Mouse (Mus musculus) thymus, postnatal 14 days (tissue): ENCODE data around the gene Psors1c2.
A peak's percentile ranks its signal among the peaks of the same experiment; 100 is the strongest.

Experiments
- DNase-seq: peaks from one replicate; pipeline ENCODE4 v3.0.0; 2021

Gene Psors1c2

DNA sequence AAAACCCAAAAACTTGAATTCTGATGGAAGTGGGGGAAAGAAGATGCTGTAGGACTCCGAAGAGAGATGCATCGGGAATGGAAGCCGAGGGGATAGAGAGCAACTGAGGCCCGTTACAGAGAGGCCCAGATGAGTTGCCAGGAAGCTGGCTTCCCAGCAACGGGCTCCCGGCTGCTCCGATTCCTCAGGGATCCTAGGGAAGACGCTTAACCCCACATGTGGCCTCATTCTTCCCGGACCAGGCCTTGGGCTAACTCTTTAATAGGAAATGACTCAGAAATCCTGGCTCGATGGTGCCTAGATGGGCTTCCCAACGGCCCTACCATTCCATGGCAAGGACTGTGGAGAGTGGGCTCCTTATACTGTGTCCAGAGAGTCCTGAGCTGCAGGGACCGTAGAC, 15.5 kb upstream of the Psors1c2 start:
- DNase-seq = no peak

DNA sequence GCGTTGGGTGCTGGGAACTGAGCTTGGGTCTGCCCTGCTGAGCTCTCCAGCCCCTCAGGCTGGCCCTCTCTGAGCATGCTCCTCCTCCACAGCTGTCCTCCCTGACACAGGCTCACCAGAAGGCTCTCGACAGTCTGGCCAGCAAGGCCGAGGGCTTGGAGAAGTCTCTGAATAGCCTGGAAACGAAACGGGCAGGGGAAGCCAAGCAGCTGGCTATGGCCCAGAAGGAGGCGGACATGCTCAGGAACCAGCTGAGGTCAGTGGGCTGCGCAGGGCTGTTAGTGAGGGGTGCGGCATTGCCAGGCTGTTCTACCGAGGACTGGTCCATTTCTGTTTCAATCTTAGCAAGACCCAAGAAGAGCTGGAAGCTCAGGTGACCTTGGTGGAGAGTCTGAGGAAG, 8.6 kb upstream of the Psors1c2 start:
- DNase-seq = no peak

- peak; percentile 64 for DNase-seq
Measured at GRCm38 (mm10) chr17:35526644-35527043, 6.4 kb upstream of the Psors1c2 start.

- no peak for DNase-seq
Measured at GRCm38 (mm10) chr17:35532360-35532759, 641 bp upstream of the Psors1c2 start.

DNA sequence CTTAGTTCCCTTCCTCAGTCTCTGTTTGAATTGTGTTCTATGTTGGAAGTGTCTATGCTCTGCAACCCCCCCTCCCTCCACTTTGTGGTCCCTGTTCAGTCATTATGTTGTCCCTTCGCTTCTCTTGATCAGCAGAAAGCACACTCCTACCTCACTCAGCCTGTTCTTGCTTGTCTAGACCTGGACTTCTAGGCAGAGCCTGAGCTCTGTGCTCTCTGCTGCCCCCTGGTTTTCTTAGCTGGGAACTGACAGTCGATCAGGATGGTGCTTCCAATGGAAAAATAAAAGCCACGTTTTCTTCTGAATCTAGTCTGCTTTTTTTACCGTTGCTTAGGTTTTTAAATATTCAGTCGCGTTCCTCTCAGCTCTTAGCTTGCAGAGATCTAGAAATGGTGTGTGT, 1.3 kb downstream of the Psors1c2 start:
- DNase-seq = peak; percentile 81

DNA sequence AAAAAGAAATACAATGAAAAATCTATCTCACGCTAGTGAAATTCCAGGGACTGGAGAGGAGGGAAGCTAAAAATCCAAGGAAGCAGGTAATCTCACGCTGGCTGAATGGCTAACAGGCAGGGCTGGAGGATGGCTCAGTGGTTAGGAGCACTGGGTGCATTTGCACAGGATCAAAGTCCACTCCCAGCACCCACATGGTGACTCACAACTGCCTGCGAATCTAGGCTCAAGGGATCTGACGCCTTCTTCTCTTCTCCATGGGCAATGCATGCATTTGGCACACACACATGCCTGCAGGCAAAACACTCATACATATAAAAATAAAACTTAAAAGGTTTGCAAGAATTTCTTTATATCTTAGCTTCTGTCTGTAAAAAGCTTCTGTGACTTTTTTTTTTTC, 4.4 kb downstream of the Psors1c2 start:
- no peak for DNase-seq

- DNase-seq = no peak
Measured at GRCm38 (mm10) chr17:35538476-35538875, 5.5 kb downstream of the Psors1c2 start.

DNA sequence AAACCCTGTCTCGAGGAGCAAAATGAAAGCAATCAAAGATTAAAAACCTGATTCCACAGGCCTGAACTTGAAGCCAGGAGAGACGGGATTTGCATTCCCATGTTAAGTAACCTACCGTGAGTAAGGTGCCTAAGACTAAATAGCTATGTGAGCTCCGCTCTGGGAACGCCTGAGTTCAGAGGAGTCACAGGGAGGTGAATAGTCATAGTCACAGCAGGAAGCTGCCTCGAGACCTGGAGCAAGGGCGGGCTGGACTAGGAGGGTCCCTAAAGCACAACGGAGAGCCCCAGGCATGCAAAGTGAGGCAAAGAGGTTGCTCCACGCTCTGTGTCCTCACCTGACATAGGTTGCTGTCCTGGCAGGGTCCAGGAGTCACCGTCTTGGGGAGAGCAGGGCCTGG, 6.5 kb downstream of the Psors1c2 start:
- DNase-seq = no peak

DNA sequence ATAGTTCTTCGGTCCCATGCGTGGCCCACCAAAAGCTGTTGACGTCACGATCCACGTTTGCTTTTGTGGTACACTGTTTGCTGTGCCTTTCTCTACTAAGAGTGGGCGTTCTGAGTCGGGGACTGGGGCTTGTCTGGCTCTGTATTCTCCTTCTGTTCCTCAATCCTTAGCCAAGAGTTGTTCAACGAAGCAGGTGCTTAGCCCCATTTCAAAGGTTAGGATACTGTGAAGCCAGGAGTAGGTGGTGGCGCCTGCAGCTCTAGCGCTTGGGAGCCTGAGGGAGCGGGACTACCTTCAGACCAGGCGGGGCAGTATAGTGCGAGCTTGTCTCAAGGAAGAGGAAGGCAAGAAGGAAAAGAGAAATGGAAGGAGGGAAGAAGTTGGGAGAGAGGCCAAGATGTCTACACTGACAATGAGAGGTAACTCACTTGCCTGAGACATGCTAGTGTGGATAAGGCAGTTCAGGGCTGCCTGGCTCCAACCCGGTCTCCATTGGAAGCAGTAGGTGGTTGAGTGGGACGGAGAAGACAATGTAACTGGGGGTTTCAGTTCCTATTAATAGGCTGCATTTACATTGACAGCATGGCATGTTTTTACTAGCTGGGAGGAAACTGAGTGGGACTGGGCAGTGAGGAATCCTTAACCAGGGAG, 9.9 kb downstream of the Psors1c2 start:
- DNase-seq = no peak

- DNase-seq = no peak
Measured at GRCm38 (mm10) chr17:35543412-35543861, 10.4 kb downstream of the Psors1c2 start.

DNA sequence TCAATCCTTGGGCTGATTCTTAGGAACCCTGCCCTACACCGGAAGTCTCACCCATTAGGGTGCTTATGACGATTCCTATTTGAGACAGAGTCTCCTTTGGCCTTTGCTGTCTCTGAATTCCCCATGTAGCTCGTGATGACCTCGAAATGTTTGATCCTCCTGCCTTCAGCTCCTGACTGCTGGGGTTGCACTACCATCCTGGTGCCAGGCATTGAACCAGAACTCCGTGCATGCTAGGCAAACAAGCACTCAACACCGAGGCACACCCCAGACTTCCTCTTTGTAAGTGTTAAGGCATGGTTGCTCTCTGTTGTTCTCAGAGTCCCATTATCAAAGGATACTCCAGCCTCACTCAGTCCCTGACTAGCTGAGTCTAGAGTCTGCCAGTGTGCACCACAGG, 11.0 kb downstream of the Psors1c2 start:
- DNase-seq = no peak

DNA sequence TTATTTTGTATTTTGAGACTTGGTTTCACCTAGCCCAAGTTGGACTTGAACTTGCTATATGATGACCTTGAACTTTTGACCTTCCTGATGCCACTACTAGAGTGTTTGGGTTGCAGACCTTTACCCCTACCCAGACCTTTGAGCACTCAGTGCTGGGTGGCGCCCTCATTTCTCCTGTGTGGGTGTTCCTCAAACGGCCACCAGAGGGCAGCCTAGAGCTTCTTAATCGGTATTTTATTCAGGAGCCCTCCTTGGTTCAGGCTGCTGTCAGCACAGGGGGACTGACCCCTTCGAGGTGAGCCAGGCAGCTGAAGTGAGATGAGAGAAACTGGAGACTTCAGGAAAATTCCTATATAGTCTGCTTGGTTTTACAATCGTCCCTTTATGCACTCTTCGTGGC, 11.7 kb downstream of the Psors1c2 start:
- DNase-seq = peak; percentile 54

GRCm38 (mm10) chr17:35547465-35547864, 14.5 kb downstream of the Psors1c2 start:
- DNase-seq = no peak

- DNase-seq = no peak
Measured at GRCm38 (mm10) chr17:35548636-35549035, 15.6 kb downstream of the Psors1c2 start.

DNA sequence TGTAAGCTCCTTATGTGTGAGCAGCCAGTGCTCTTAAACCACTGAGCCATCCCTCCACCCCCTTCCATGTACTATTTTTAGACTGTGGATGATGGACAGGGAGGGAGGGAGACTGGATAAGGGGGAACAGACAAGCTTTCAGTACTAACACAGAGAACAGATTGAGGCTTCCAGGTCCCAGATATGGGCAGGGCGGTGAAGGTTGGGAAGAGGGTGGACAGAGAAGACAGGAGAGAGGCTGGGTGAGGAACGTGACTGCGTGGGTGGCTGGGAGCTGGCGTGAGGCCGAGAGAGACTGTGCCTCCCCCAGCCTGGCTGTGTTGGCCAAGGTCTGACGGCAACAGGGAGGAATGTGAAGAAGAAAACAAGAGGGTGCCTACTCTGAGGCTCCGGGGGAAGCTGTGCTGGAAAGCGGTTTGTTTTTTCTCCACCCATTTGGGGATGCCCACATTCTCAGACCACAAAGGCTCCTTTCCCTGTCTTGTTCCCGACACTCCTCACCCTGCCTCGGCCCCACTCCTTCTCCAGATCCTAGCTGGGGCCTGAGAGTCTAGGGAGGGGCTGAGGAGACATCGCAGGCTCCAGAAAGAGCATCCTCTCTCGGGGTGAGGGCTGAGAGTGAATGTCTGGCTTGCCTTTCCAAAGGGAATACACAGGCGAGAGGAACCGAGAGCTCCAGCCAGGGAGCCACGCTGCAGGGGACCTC, 16.6 kb downstream of the Psors1c2 start:
- DNase-seq = no peak

DNA sequence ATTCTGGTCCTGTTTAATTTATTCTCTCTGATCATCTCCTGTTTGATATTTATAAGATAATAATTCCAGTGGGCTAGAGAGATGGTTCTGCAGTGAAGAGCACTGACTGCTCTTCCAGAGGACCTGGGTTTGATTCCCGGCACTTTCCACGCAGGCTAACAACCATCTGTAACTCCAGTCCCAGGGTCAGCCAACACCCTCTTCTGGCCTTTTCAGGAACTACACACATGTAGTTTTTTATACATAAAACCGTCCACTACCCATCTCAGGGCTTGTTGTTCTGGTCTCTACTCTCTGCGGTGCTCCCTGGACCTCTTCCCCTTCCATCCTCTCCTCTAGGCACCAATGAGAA, 17.1 kb downstream of the Psors1c2 start:
- no peak for DNase-seq

DNA sequence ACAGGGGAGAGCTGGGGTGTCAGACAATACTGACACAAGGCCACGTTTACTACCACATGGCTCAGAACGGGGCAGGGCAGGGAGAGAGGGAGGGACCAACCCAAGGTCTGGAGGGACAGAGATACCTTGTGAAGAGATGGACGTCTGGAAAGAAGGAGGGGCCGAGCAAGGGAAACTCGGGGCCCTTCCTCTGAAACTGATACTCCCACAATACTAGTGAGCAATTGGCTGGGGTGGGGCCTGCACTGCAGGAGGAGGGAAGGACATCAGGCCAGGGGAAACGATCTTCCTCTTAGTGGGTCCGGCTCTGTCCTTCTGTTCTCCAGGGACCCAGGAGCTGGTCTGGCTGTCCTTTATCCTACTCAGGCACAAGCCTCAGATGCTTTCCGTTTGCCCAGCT, 17.9 kb downstream of the Psors1c2 start:
- DNase-seq = no peak

- DNase-seq = no peak
Measured at GRCm38 (mm10) chr17:35551881-35552414, 18.9 kb downstream of the Psors1c2 start, which contains the start of gene Cdsn. Gene Cdsn (plus strand): TSS chr17:35552128.

- no peak for DNase-seq
Measured at GRCm38 (mm10) chr17:35554321-35554720, 21.3 kb downstream of the Psors1c2 start.

DNA sequence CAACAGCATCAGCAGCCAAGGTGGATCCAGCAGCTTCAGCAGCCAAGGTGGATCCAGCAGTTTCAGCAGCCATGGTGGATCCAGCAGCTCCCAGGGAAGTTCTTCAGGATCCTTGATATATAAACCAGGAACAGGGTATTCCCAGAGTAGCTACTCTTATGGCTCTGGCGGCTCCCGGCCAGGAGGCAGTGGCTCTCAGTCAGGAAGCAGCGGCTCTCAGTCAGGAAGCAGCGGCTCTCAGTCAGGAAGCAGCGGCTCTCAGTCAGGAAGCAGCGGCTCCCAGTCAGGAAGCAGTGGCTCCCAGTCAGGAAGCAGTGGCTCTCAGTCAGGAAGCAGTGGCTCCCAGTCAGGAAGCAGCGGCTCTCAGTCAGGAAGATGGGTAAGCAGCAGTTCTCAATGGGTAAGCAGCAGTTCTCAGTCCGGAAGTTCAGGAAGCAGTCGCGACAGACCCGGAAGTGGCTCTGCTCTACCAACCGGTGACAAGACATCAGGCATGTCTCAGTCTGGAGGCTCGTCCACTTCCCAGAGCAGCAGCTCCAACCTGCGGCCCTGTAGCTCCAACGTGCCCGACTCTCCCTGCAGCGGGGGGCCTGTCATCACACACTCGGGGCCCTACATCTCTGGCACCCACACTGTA, 21.9 kb downstream of the Psors1c2 start:
- DNase-seq = no peak

- no peak for DNase-seq
Measured at GRCm38 (mm10) chr17:35556186-35556765, 23.3 kb downstream of the Psors1c2 start.

DNA sequence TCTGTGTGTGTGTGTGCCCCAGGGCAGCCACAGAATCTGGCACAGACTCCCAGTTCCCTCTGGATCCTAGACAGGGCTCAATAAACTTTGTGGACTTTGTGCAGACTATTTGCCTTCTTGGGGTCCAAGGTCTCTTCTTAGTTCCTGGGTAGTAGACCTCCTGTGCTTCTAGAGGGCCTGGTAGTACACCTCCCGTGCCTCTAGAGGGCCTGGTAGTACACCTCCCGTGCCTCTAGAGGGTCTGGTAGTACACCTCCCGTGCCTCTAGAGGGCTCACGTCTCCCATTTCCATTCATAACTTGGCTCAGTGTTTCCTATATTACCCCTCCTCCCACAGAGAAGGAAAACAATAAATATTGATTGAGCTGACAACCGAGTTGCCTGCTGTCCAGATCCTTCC, 23.8 kb downstream of the Psors1c2 start:
- DNase-seq = peak; percentile 73

DNA sequence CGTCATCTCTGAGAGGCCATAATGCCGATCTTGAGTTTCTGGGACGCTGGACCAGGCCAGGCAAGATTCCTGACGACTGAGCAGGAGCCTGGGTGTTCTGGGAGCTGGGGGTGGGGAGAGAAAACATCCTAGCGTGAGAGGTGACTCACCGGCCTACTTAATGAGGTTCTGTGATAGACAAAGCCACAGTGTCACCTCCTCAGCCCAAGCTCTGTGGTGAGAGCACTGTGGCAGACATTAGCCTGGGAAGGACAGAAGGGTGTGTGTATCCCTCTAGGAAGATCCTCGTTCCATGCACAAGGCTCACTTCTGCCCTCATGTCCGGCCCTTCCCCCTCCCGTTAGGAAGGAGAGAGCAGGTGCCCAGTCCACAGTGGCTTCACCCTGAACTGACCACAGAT, 24.4 kb downstream of the Psors1c2 start:
- no peak for DNase-seq

DNA sequence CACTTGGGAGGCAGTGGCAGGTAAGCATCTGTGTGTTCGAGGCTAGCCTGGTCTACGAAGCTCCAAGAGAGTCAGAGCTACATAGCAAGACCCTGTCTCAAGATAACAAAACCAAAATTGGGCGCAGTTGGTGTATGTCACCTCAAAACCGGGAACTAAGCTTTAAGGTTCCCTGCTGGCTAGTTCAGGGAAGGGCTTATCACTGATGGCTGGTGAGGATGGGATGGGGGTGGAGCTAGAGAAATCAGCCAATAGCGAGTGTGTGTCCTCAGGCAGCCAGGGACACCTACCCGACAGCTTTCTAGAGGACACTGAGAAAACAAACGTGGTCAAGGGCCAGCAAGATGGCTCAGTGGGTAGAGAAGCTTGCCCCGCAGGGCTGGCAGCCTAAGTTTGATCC, 25.2 kb downstream of the Psors1c2 start:
- no peak for DNase-seq
